Mouse (Mus musculus) CD4-positive helper T cell, adult 2 months (primary cell): Measurements from ENCODE around the gene Sapcd1.
A peak's percentile ranks its signal among the peaks of the same experiment; 100 is the strongest.

Experiments used
- DNase-seq: peaks from one replicate; pipeline ENCODE4 v3.0.0-alpha.2; 2012; ENCODE audit warnings: low read depth, missing footprints, low spot score

The Sapcd1 gene

GRCm38 (mm10) chr17:35027277-35028068 lies at the start of gene Sapcd1:
Sapcd1 (minus strand) TSS chr17:35028016.
- no peak for DNase-seq

GRCm38 (mm10) chr17:35077285-35077684 lies 49.5 kb upstream of the Sapcd1 start:
- DNase-seq: no peak

GRCm38 (mm10) chr17:35076507-35077176 lies 48.8 kb upstream of the Sapcd1 start, which contains the start of gene Ly6g6e:
Ly6g6e (plus strand) TSS chr17:35076902.
- no peak for DNase-seq

- peak; percentile 31 for DNase-seq
These were observed 46.3 kb upstream of the Sapcd1 start for GRCm38 (mm10) chr17:35074097-35074496.

- no peak for DNase-seq
These were observed 43.6 kb upstream of the Sapcd1 start for GRCm38 (mm10) chr17:35071454-35071853.

- DNase-seq: no peak
These were observed 42.9 kb upstream of the Sapcd1 start for GRCm38 (mm10) chr17:35070556-35071229.

- peak; percentile 31 for DNase-seq
These were observed 40.5 kb upstream of the Sapcd1 start for GRCm38 (mm10) chr17:35068213-35068914.

- no peak for DNase-seq
These were observed 38.3 kb upstream of the Sapcd1 start, which contains the start of gene Mpig6b for GRCm38 (mm10) chr17:35066084-35066483. Mpig6b (minus strand) TSS chr17:35066184.

GRCm38 (mm10) chr17:35064951-35065947 lies 37.4 kb upstream of the Sapcd1 start, which contains the start of gene Ly6g6c:
Ly6g6c (plus strand) TSS chr17:35065388.
- DNase-seq: peak; percentile 45

- no peak for DNase-seq
These were observed 36.6 kb upstream of the Sapcd1 start for GRCm38 (mm10) chr17:35064378-35064877.

- DNase-seq: no peak
These were observed 35.6 kb upstream of the Sapcd1 start for GRCm38 (mm10) chr17:35063466-35063865.

GRCm38 (mm10) chr17:35061299-35061698 lies 33.5 kb upstream of the Sapcd1 start:
- DNase-seq: no peak

- DNase-seq: no peak
These were observed 33.0 kb upstream of the Sapcd1 start for GRCm38 (mm10) chr17:35060737-35061297.

GRCm38 (mm10) chr17:35060071-35060470 lies 32.3 kb upstream of the Sapcd1 start:
- no peak for DNase-seq

GRCm38 (mm10) chr17:35058911-35059892 lies 31.4 kb upstream of the Sapcd1 start, which contains the start of gene Ddah2:
Ddah2 (plus strand) TSS chr17:35059035.
- peak; percentile 84 for DNase-seq

GRCm38 (mm10) chr17:35058316-35058715 lies 30.5 kb upstream of the Sapcd1 start:
- DNase-seq: no peak

GRCm38 (mm10) chr17:35057090-35057489 lies 29.3 kb upstream of the Sapcd1 start:
- DNase-seq: no peak
